Mouse (Mus musculus) stomach, postnatal 0 days (tissue): ENCODE data around the gene Gm20498.

Source experiments
- CTCF ChIP-seq: IDR thresholded peaks from 2 replicates; pipeline ENCODE4 v1.5.1; 2016; ENCODE audit warnings: antibody characterized with exemption, low read depth, mild to moderate bottlenecking, moderate library complexity
- EP300 ChIP-seq: optimal IDR thresholded peaks from 2 replicates; pipeline ENCODE3; 2016; ENCODE audit warnings: antibody characterized with exemption

- TF ChIP-seq CTCF: no peak
- no peak for TF ChIP-seq EP300
These were observed 42.2 kb downstream of the Gm20498 start for GRCm38 (mm10) chr12:81490491-81490890.
